Mouse (Mus musculus): ENCODE results near the gene Adam10. TPM values are rescaled to one million over a fixed set of nuclear protein-coding genes. Genes with fewer than 3 reads are reported as not detected.

The Adam10 gene
- polyA plus RNA-seq, 1 experiment = not detected

GRCm38 (mm10) chr9:70670381-70670780 lies 8.4 kb upstream of the Adam10 start:
- no peak overlapping the region for H3K4me3 ChIP-seq (ENCODE audit: insufficient read depth, low read depth, low read length)
- no peaks in the 10 kb centered on the region for H3K4me1 ChIP-seq (ENCODE audit: control insufficient read depth, insufficient read depth, low read length)
- H3K27ac ChIP-seq (ENCODE audit: insufficient read depth, low read depth, low read length) = no peak overlapping the region
- TF ChIP-seq POLR2A (IDR thresholded peaks at IDR 0.05; ENCODE audit: insufficient read depth, low read depth, low read length) = no peak
- TF ChIP-seq CTCF (IDR thresholded peaks at IDR 0.05; ENCODE audit: insufficient read depth, low read depth, low read length) = no peak
- WGBS = 88% methylated on average over 6 of the region's 6 CpGs

GRCm38 (mm10) chr9:70671278-70671677 lies 7.5 kb upstream of the Adam10 start:
- no peak overlapping the region for H3K4me3 ChIP-seq (ENCODE audit: insufficient read depth, low read depth, low read length)
- no peak overlapping the region for H3K27ac ChIP-seq (ENCODE audit: insufficient read depth, low read depth, low read length)
- TF ChIP-seq POLR2A (IDR thresholded peaks at IDR 0.05; ENCODE audit: insufficient read depth, low read depth, low read length) = no peak
- no peak for TF ChIP-seq CTCF (IDR thresholded peaks at IDR 0.05; ENCODE audit: insufficient read depth, low read depth, low read length)
- H3K4me1 ChIP-seq (ENCODE audit: control insufficient read depth, insufficient read depth, low read length) = no peaks in the 10 kb centered on the region
- WGBS = 75% methylated on average over 6 of the region's 6 CpGs

- no peak overlapping the region for H3K4me3 ChIP-seq (ENCODE audit: insufficient read depth, low read depth, low read length)
- H3K4me1 ChIP-seq (ENCODE audit: control insufficient read depth, insufficient read depth, low read length) = no peaks in the 10 kb centered on the region
- H3K27ac ChIP-seq (ENCODE audit: insufficient read depth, low read depth, low read length) = no peak overlapping the region
- TF ChIP-seq CTCF (IDR thresholded peaks at IDR 0.05; ENCODE audit: insufficient read depth, low read depth, low read length) (no peak), POLR2A (IDR thresholded peaks at IDR 0.05; ENCODE audit: insufficient read depth, low read depth, low read length) (no peak)
- WGBS = 37% methylated on average over 10 of the region's 10 CpGs
Measured at GRCm38 (mm10) chr9:70671772-70672579, 6.8 kb upstream of the Adam10 start.

DNA sequence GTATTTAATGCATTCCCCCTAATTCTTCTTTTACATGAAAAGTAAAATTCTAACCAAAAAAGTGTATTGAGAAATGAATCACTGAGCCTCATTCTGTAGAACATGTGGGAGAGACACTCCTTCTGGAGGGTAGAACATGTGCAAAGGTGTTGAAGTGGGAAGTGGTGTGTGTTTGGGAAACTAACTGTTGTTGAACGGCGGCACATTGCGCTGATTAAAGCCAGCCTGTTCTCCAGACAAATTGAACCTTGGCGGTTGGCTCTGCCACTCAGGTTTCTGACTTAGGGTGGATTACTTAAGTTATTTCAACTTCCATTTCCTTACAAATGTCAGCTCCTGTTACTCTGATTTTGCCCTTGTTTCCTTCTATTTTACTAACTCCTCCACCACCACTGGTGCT lies 5.1 kb upstream of the Adam10 start:
- TF ChIP-seq POLR2A (IDR thresholded peaks at IDR 0.05; ENCODE audit: insufficient read depth, low read depth, low read length) = no peak
- no peak for TF ChIP-seq CTCF (IDR thresholded peaks at IDR 0.05; ENCODE audit: insufficient read depth, low read depth, low read length)
- Histone ChIP-seq H3K4me1 (ENCODE audit: control insufficient read depth, insufficient read depth, low read length) (no peaks in the 10 kb centered on the region), H3K4me3 (ENCODE audit: insufficient read depth, low read depth, low read length) (no peak overlapping the region), H3K27ac (ENCODE audit: insufficient read depth, low read depth, low read length) (no peak overlapping the region)
- WGBS = 86% methylated on average over 4 of the region's 4 CpGs

DNA sequence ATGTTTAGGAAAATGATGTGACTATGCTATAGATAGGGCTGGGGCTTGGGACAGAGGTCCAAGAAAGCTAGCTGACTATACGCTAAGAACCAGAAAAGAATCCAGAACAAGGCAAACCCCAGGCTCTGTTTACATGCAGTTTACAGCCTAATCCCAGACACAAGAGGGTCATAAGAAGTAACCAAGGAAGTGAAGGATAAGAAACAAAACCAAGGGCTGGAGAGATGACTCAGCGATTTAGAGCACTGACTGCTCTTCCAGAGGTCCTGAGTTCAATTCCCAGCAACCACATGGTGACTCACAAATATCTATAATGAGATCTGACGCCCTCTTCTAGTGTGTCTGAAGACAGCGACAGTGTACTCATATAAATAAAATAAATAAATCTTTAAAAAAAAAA lies 3.7 kb upstream of the Adam10 start:
- Histone ChIP-seq H3K4me3 (ENCODE audit: insufficient read depth, low read depth, low read length) (no peak overlapping the region), H3K4me1 (ENCODE audit: control insufficient read depth, insufficient read depth, low read length) (no peaks in the 10 kb centered on the region), H3K27ac (ENCODE audit: insufficient read depth, low read depth, low read length) (no peak overlapping the region)
- TF ChIP-seq CTCF (IDR thresholded peaks at IDR 0.05; ENCODE audit: insufficient read depth, low read depth, low read length) (no peak), POLR2A (IDR thresholded peaks at IDR 0.05; ENCODE audit: insufficient read depth, low read depth, low read length) (no peak)
- WGBS = 82% methylated on average over 4 of the region's 4 CpGs

- H3K4me3 ChIP-seq (ENCODE audit: insufficient read depth, low read depth, low read length) = no peak overlapping the region
- no peaks in the 10 kb centered on the region for H3K4me1 ChIP-seq (ENCODE audit: control insufficient read depth, insufficient read depth, low read length)
- H3K27ac ChIP-seq (ENCODE audit: insufficient read depth, low read depth, low read length) = no peak overlapping the region
- TF ChIP-seq CTCF (IDR thresholded peaks at IDR 0.05; ENCODE audit: insufficient read depth, low read depth, low read length) = no peak
- no peak for TF ChIP-seq POLR2A (IDR thresholded peaks at IDR 0.05; ENCODE audit: insufficient read depth, low read depth, low read length)
- 87% methylated on average over 5 of the region's 5 CpGs for WGBS
Measured at GRCm38 (mm10) chr9:70675961-70676360, 2.8 kb upstream of the Adam10 start.

DNA sequence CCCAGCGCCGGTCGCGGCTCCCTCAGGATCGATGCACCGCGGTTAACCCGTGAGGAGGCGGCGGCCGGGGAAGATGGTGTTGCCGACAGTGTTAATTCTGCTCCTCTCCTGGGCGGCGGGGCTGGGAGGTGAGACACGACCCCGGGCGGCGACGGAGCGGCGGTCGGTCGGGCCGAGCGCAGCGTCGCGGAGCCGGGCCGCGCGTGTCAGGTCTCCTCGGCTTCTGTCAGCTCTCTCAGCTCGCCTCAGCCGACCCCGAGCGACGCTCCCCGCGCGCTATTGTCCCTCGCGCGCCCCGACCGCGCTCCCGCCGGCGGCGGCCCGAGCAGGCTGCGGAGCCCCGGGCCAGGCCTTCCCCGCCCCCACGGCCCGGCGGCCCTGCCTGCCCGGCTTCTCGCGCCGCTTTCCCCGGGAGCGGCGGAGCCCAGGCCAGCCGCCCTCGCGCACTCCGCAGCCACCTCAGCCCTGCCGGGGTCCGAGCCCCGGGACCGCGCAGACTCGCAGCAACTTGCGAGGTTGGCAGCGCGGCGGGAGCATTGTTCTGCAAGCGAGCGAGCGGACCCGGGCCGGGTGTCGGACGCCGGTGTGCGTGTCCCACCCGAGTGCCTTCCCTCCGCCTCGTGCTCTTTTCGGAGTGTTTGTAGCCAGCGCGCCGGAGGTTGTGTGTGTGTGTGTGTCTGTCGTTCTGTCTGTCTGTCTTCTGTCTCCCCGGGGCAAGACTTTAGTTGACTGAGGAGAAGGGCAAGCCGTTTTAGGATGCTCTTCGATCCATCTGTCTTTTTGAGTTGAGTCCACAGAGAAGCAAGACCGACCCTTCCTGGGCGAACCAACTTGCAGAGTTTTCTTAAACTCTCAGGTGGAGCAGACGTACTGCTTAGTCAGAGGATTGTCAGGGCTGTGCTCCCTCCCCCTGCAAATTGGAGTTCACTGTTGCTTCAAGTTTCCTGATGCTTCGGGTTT lies 615 bp downstream of the Adam10 start:
- Histone ChIP-seq H3K4me3 (ENCODE audit: insufficient read depth, low read depth, low read length) (peak overlapping the region; percentile 72), H3K27ac (ENCODE audit: insufficient read depth, low read depth, low read length) (peak overlapping the region; percentile 90), H3K4me1 (ENCODE audit: control insufficient read depth, insufficient read depth, low read length) (peaks cover 2% of the 10 kb centered on the region; the same call in 1 of the 2 replicates)
- WGBS = under 1% methylated on average over 93 of the region's 103 CpGs
- TF ChIP-seq POLR2A (IDR thresholded peaks at IDR 0.05; ENCODE audit: insufficient read depth, low read depth, low read length) (no peak), CTCF (IDR thresholded peaks at IDR 0.05; ENCODE audit: insufficient read depth, low read depth, low read length) (no peak)

GRCm38 (mm10) chr9:70682202-70682601 lies 3.4 kb downstream of the Adam10 start:
- WGBS = 60% methylated on average over 1 of the region's 1 CpGs
- Histone ChIP-seq H3K27ac (ENCODE audit: insufficient read depth, low read depth, low read length) (no peak overlapping the region), H3K4me1 (ENCODE audit: control insufficient read depth, insufficient read depth, low read length) (peaks cover 2% of the 10 kb centered on the region; the same call in 1 of the 2 replicates), H3K4me3 (ENCODE audit: insufficient read depth, low read depth, low read length) (no peak overlapping the region)
- TF ChIP-seq CTCF (IDR thresholded peaks at IDR 0.05; ENCODE audit: insufficient read depth, low read depth, low read length) (no peak), POLR2A (IDR thresholded peaks at IDR 0.05; ENCODE audit: insufficient read depth, low read depth, low read length) (no peak)

All from olfactory bulb, adult 2 months (tissue).